Mouse (Mus musculus) megakaryocyte, embryonic 14.5 days (primary cell): ENCODE measurements around the gene a.
"Not testable (repeated sequence)": the region's sequence is repeated elsewhere in the genome, so short reads cannot be mapped to it uniquely, and the experiment has no call there.

Experiments used
- FLI1 ChIP-seq: IDR thresholded peaks from 2 replicates; pipeline ENCODE4 v1.6.1; 2012; ENCODE audit warnings: low read length, inconsistent platforms, mixed read lengths
- GATA1 ChIP-seq: IDR thresholded peaks from 3 replicates; pipeline ENCODE4 v1.6.1; 2012; ENCODE audit warnings: mixed read lengths, low read length, inconsistent platforms, borderline replicate concordance

DNA sequence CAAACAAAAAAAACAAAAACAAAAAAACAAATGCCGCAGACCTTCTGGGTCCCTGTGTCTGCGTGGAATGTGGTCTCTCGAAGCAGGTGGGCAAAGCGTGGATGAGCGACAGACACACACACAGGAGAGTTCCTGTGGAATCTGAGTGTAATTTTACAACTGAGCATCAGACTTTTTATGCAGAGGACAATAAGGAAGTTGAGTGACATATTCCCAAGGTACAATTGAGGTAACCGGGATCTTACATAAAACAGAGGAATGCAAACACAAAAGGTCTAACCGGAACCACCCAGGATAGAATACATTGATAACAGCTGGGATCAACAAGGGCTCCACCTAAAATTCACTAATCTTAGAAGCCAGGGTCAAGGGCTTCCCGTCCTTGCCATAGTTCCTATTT lies 107.8 kb downstream of the a start:
- not testable (repeated sequence) for TF ChIP-seq GATA1, FLI1
